Mouse (Mus musculus): ENCODE measurements around the gene Lpin1. TPM values are rescaled to one million over a fixed set of nuclear protein-coding genes. Genes with fewer than 3 reads are reported as not detected.

Lpin1 gene
- total RNA-seq, 4 experiments from 2014 or later, result 38.8 to 80.7 (median 50.8) TPM

DNA sequence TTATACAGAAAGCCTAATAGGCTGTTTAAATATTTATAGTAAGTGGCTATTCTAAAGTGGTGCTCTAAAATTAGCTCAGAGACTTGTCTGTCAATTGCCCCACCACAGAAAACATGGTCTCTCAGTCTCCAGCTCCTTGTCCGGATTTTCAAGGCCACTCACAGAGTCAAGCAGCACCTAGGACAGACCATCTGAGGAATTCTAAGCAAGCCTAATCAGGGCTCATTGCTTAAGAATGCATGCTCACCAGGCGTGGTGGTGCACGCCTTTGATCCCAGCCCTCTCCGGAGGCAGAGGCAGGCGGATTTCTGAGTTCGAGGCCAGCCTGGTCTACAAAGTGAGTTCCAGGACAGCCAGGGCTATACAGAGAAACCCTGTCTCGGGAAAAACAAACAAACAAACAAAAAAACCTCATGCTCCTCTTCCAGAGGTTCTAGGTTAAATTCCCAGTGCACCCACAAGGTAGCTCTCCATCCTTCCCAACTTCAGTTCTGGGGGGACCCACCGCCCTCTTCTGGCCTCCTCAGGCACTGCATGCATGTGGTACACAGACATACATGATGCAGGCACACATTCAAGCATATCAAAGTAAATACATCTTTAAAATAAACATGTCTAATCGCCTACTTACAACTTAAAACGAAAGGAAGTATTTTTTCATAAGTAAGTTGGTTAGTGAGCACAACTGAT, 40.2 kb downstream of the Lpin1 start:
- no peak for DNase-seq

DNA sequence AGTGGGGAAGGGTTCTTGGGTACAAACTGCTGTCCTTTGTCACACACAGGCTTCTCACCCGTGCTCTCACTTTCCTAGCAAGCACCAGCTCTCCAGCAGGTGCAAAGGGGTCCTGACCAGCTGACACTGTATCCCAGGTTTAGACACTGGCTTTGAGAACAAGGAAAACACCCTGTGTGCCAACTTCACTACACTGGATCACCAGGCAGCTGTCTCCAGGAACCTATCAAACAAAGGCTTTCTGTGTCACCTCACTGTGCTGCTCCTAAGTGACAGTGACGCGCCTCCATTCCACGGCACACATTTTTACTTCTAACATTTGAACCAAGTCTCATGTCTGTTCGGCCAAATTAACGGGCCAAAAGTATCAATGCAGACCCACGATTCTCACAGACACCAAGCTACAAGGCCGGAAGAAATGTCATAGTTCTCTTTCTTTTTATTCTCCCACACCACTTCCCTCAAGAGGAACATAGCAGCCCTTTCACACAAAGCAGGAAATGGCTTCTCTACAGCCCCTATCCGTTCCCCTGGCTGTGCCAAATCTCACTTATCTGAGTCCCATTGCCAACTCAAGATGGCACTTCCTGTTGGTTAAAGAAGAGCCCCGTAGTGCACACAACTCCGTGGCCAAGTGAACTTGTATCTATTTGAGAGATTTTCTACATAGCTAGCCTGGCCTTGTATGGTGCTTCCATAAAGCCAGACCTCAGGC, 41.7 kb downstream of the Lpin1 start:
- no peak for DNase-seq

- DNase-seq, result no peak
These were observed 42.3 kb downstream of the Lpin1 start for GRCm38 (mm10) chr12:16568496-16568895.

GRCm38 (mm10) chr12:16568090-16568489, 42.7 kb downstream of the Lpin1 start:
- no peak for DNase-seq

DNA sequence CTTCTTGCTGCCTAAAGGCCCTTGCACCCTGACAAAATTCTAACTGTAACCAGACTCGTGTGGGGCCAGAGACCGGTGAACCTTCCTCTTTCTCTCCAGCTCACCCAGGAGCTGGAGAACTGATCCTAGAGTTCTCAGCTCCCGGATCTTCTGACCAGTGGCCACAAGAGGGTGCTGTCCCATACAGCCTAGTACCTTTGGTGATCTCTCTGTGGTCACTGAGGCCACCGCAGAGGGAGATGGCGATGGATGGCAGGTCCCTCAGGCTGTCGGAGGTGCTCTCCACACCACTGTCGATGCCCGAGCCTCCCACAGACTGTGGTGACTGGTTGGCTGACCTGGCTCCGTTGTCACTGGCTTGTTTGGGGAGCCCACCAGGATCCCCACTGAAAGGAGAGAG, 47.3 kb downstream of the Lpin1 start:
- no peak for DNase-seq

DNA sequence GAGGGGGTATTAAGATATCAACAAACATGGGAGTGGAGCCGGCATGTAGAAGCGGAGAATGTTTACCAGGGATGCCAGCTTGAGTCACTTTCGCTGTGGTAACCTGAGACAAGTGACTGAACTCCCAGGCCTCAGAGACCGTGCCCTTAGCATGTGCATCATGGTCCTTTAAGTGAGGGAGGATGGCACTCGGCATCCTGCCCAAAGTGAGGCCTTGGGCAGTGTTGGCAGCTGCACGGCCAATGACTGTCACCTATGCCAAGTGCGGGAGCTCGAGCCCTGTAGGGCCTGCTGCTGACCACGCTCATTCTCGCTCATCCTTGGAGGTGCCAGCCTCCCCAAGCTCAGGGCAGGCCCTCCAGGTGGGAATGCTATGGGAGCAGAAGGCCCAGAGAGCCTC, 48.1 kb downstream of the Lpin1 start:
- DNase-seq, result peak; percentile 41

DNA sequence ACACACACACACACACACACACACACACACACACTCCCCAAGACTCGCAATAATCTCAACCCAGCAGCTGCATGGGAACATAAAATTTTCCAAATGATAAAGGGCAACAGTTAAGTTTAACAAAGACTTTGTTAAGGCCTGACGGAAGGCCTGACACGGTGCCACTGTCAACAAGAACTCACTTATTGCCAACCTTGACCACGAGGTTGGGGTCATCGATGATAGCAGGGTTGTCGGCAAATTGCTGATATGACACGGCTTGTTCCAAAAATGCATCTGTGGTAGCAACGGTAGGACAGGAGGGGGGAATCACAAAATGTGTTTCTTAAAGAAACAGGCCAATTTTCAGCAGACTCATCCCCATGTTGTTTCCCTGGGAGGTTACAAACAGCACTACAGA, 48.6 kb downstream of the Lpin1 start:
- no peak for DNase-seq

- no peak for DNase-seq
These were observed 53.5 kb downstream of the Lpin1 start for GRCm38 (mm10) chr12:16557271-16557670.

GRCm38 (mm10) chr12:16554171-16554570, 56.6 kb downstream of the Lpin1 start:
- no peak for DNase-seq

GRCm38 (mm10) chr12:16552108-16552771, 58.5 kb downstream of the Lpin1 start:
- no peak for DNase-seq

DNA sequence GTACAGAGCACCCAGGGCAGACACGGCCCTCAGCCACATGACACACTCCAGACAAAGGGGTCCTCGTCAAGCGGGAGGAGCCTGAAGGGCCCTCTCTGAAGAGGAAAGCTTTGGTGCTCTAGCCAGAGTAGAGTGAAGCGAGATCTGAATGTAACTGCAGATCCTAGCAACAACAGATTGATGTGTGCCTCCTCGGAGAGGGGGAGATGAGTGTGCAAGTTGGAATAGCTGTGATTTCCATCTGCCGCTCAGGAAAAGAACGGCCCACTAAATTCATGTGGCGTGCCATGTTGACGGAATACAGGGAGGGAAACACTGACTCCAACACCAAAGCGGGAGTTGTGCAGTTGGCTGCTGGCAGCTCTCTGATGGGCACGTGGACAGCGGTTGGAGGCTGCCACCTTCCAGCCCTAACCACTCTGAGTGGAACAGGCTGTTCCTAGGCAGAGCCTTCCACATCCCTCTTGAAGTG, 59.7 kb downstream of the Lpin1 start:
- DNase-seq, result no peak

DNA sequence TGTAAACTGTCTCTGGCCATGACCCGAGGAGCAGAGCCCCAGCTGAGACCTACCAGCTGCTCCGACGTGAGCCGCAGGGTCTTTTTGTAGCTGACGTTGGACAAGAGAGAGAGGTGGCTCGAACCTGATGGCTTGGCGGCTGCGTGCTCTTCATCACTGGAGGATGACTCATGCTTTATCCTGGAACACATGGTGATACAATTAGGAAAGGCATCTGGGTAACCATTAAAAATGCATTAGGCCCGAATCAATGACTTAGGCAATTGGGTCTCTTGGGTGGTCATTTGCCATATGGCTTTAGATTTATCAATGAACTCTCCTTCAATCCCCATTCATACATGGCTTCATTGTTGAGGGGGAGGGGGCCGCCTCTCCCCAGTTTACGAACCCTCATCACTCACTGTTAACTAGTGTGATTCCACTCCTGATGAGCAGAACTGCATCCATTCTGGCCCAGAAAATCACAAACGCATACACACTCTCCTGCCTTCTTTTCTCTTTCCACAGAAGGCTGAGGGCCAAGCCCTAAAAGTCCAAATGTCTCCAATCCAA, 61.9 kb downstream of the Lpin1 start:
- DNase-seq, result no peak

DNA sequence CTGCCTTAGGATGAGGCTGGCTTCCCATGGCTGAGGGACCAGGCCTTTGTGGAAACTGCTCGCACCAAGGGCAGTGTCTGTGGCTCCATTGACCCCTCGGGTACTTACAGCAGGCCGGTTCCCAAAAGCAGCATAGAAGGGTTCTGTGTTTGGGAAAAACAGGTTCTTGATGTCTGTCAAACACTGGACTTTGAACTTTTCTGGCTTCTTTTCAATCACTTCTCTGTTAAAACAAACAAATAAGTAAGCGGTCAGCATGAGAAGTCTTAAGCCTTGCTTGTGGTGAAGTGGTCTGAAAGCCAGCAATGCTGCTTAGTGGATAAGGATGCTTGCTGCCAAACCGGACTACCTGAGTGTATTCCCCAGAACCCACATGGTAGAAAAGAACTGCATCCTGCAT, 69.2 kb downstream of the Lpin1 start:
- DNase-seq, result no peak

DNA sequence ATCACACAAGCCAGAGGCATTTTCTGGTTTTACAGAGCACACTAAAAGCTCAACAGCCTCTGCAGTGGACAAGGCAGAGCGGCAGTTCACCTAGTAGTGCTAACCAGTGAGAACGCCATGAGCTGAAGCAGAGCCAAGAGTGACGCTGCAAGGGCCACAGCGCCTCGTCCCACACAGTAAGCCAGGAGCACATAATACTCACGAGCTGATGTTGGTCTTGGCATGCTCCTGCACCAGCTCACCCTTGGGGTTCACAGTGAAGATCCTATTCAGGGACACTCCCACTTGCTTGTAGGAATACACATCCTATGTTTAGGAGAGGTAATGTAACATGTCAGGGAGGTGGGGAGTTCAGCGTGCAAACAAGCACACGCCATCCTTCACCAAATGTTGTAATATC, 70.1 kb downstream of the Lpin1 start:
- no peak for DNase-seq

GRCm38 (mm10) chr12:16539965-16540661, 70.7 kb downstream of the Lpin1 start:
- no peak for DNase-seq

GRCm38 (mm10) chr12:16533331-16533828, 77.4 kb downstream of the Lpin1 start:
- DNase-seq, result peak; percentile 55

DNA sequence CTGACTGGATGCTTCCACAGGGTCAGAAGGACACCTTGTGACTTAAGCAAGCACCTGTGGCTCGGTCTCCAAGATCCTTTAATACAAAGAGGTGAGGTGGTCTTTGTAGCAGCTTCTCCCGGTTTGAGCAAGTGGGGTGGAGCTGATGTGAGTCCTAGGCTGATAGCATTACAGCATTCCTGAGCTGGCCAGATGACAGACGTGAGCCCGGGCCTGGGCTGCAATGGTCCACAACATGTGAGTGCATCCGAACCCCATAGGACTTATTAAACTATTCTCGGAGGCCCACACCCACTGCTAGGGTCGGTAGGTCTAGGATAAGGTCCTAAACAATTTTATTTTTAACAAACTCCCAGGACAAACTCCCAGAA, 77.9 kb downstream of the Lpin1 start:
- DNase-seq, result no peak

- DNase-seq, result no peak
These were observed 78.6 kb downstream of the Lpin1 start for GRCm38 (mm10) chr12:16531956-16532859.

GRCm38 (mm10) chr12:16528650-16529049, 82.1 kb downstream of the Lpin1 start:
- DNase-seq, result no peak

DNA sequence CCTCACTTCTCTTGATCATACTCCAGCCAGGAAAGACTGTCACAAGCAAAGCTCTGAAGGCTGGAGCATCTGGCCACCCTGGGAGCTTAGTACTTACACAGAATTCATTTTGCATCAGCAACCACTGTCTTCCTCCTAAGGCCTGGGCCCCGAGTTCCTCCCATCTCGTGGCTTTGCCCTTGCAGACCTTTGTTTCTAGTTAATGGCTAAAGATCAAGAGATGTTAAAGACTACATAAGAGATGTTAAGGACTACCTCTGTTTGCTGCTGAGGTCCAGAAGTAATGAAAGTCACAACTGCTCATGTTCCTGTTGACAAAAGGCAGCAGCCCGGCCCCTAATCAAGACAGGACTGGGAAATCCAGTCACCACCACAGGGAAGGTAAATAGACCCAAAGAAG, 82.8 kb downstream of the Lpin1 start:
- DNase-seq, result no peak

DNA sequence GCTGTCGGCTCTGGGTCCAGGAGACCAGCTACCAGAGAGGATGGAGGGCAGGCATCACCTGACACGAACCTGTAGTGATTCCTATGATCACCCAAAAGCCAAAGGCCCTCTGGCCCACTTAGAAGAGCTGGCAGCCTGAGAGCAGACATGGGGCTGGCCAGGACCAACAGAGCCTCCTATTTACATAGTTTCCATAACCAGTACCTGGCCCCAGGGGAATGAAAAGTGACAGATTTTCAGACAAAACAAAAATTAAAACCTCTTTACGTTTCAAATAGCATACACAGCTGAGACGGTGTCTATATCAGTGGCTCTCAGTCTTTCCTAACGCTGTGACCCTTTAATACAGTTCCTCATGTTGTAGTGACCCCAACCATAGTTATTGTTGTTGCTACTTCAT, 83.9 kb downstream of the Lpin1 start:
- DNase-seq, result no peak
